Mouse (Mus musculus) E14TG2a.4 (cell line): ENCODE results near the gene Sv2b.
"Not testable (repeated sequence)": the region's sequence is repeated elsewhere in the genome, so short reads cannot be mapped to it uniquely, and the experiment has no call there.

ENCODE experiments used
- H3K27me3 ChIP-seq: 2 replicates; pipeline ENCODE4 v1.6.1; 2014; ENCODE audit warnings: low read length, control low read depth; ENCODE audit not compliant: insufficient read depth
- H3K36me3 ChIP-seq: 2 replicates; pipeline ENCODE4 v1.6.1; 2014; ENCODE audit warnings: low read length, control low read depth; ENCODE audit not compliant: insufficient read depth
- H3K4me1 ChIP-seq: replicated peaks from 2 replicates; pipeline ENCODE4 v1.6.1; 2014; ENCODE audit warnings: low read depth, low read length, control low read depth
- H3K4me3 ChIP-seq: replicated peaks from 2 replicates; pipeline ENCODE4 v1.5.1; 2014; ENCODE audit warnings: mild to moderate bottlenecking, low read length
- H3K9me3 ChIP-seq: 2 replicates; pipeline ENCODE4 v1.6.1; 2014; ENCODE audit warnings: low read length, control low read depth
- CTCF ChIP-seq: conservative IDR thresholded peaks from 2 replicates; pipeline ENCODE4 v1.5.1; 2014; ENCODE audit warnings: low read length
- NANOG ChIP-seq: IDR thresholded peaks from 2 replicates; pipeline ENCODE4 v1.6.1; 2014; ENCODE audit warnings: borderline replicate concordance, low read length, mixed read lengths
- POU5F1 ChIP-seq: IDR thresholded peaks from 2 replicates; pipeline ENCODE4 v1.6.1; 2014; ENCODE audit warnings: low read length, borderline replicate concordance

The Sv2b gene

DNA sequence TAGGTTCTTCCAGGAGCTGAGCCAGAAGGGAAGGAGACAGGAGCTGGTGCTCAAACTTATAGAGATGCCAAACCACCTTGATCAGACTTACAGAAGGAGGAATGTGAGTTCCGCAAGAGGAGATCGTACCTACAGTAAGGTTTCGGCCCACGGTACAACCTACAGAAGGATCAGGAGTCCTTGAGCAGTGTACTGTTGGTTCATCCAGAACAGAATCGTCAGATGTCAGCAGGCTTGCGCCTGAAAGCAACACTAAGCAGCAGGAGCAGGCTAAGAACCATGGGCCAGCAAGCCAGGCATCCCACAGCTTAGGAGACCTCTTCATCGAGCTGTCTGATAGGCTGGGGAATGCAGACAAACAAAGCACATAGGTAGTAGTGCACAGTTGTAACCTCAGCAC is 92.9 kb downstream of the Sv2b start:
- Histone ChIP-seq H3K4me1 (no peaks in the 10 kb centered on the region), H3K9me3 (peaks cover 9% of the 10 kb centered on the region), H3K36me3 (no peaks in the 10 kb centered on the region), H3K4me3 (no peak overlapping the region), H3K27me3 (no peaks in the 10 kb centered on the region)
- TF ChIP-seq POU5F1 (no peak), CTCF (no peak), NANOG (no peak)

DNA sequence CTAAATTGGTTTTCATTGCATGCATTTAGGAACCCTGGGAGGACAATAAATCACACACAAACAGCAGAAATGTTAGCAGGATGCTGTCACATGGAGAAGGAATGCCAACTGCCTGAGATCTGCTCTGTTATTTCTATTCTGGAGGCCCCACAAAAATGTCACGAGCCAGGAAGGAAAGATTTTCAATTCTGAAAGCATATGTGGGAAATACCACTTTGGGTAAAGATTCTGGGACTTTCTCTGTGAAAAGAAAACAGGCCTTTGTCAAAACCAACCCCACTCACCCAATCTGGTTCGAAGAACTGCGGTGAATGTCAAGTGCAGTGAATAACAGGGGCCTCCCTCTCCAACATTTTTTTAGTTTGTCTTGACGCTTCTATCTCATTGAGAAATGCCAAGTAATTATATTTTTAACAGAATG is 99.8 kb downstream of the Sv2b start:
- Histone ChIP-seq H3K4me3 (no peak overlapping the region), H3K36me3 (no peaks in the 10 kb centered on the region), H3K27me3 (no peaks in the 10 kb centered on the region), H3K9me3 (no peaks in the 10 kb centered on the region), H3K4me1 (no peaks in the 10 kb centered on the region)
- TF ChIP-seq POU5F1 (no peak), NANOG (no peak), CTCF (no peak)

DNA sequence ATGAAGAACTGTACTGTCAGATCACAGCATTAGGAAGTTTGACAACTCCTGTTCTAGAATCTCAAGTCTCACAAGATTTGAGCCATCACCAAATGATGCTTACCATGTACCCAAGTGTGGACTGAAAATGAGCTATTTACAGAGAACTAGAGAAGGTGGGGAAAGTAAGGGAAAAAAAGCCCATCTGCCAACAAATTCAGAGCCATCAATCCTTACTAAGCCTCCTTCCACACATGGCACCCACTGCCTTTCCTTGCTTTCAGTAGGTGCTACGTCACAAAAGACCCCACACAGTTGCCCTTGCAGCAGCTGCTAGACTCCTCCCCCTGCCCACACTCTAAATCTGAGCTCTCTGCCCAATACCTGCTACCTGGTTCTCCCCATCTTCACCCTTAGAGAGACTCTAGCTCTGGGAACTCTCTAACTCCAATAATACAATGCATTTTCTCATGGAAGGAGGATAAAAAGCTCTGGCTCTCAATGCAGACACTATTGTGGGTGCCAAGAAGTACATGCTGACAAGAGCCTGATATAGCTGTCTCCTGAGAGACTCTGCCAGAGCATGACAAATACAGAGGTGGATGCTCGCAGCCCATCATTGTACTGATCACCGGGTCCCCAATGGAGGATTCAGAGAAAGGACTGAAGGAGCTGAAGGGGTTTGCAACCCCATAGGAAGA is 101.0 kb downstream of the Sv2b start:
- H3K9me3 ChIP-seq: no peaks in the 10 kb centered on the region
- TF ChIP-seq POU5F1 (no peak), NANOG (no peak), CTCF (no peak)
- no peaks in the 10 kb centered on the region for H3K4me1 ChIP-seq
- H3K36me3 ChIP-seq: no peaks in the 10 kb centered on the region
- no peaks in the 10 kb centered on the region for H3K27me3 ChIP-seq
- no peak overlapping the region for H3K4me3 ChIP-seq

GRCm38 (mm10) chr7:75206671-75207070 is 102.4 kb downstream of the Sv2b start:
- Histone ChIP-seq H3K4me3 (no peak overlapping the region), H3K9me3 (no peaks in the 10 kb centered on the region), H3K27me3 (no peaks in the 10 kb centered on the region), H3K36me3 (no peaks in the 10 kb centered on the region), H3K4me1 (no peaks in the 10 kb centered on the region)
- TF ChIP-seq POU5F1 (no peak), CTCF (no peak), NANOG (no peak)

DNA sequence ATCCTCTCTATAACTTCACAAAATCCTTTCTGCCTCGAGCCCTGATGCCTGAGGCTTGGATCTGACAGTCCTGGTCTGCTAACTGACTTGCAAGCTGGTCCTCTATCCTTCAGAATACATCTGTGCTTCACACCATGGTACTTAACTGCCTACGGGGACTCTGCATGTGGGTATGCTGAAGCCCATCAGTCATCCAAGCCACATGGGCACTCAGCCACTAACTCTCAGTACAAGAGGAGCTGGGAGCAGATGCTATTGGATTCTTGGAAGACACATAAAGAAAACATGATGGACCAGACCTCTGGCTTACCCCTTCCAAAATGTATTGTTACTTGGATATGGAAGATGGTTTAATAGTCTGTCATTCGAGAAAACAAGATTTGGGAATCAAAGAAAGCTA is 103.7 kb downstream of the Sv2b start:
- H3K36me3 ChIP-seq: no peaks in the 10 kb centered on the region
- H3K27me3 ChIP-seq: no peaks in the 10 kb centered on the region
- TF ChIP-seq POU5F1 (no peak), CTCF (no peak), NANOG (no peak)
- no peak overlapping the region for H3K4me3 ChIP-seq
- H3K9me3 ChIP-seq: no peaks in the 10 kb centered on the region
- no peaks in the 10 kb centered on the region for H3K4me1 ChIP-seq

DNA sequence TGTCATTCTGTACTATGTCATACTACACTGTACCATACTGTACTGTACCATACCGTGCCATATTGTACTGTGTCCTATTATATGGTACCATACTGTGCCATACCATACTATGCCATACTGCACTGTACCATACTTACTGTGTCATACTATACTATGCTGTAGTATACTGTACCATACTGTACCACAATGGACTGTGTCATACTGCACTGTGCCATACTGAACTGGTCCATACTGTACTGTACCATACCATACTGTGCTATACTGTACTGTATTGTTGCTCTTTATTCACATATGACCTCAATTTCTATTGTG is 114.2 kb downstream of the Sv2b start:
- H3K9me3 ChIP-seq, H3K36me3 ChIP-seq, H3K27me3 ChIP-seq, H3K4me3 ChIP-seq, H3K4me1 ChIP-seq: not testable (repeated sequence)

- Histone ChIP-seq H3K27me3 (no peaks in the 10 kb centered on the region), H3K9me3 (no peaks in the 10 kb centered on the region), H3K4me1 (no peaks in the 10 kb centered on the region), H3K4me3 (no peak overlapping the region), H3K36me3 (no peaks in the 10 kb centered on the region)
- TF ChIP-seq NANOG (no peak), CTCF (no peak), POU5F1 (no peak)
Observed at GRCm38 (mm10) chr7:75194158-75194918, 114.7 kb downstream of the Sv2b start.

DNA sequence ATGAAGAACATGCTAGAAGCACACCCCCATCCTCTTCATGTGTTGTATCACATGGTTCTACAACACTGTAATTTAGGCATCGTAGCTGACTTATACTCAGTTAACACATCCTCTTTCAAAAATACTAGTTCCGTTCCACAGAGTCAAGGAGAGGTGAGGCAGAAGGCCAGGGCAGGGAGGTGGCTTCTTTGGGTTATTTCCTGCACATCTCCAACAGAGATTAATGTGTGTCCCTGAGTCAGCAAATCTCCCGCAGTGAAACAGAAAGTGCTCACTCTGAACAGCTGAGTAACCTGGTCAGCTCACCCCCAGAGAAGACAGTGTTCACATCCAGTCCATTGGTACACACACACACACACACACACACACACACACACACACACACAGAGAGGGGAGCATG is 118.9 kb downstream of the Sv2b start:
- TF ChIP-seq CTCF: no peak
- no peak for TF ChIP-seq POU5F1
- no peak for TF ChIP-seq NANOG
- H3K4me3 ChIP-seq: no peak overlapping the region
- no peaks in the 10 kb centered on the region for H3K27me3 ChIP-seq
- no peaks in the 10 kb centered on the region for H3K9me3 ChIP-seq
- no peaks in the 10 kb centered on the region for H3K36me3 ChIP-seq
- no peaks in the 10 kb centered on the region for H3K4me1 ChIP-seq

DNA sequence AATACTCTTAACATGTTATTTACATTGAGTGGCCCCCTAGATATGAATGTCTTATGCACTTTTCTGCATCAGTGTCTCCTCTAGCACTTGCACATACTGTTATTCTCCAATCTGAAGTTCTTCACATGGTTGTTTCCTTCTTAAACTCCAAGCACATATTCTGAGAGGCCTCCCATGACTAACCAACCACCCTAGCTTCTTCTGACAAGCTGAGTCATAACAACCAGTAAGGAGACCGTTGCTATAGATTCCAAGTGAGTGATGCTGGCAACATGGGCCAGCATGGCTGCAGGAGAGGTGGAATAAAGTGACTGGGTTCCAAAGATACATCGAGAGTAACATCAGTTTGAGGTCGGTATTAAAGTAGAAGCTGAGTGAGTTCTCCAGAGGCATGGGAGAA is 134.0 kb downstream of the Sv2b start:
- no peaks in the 10 kb centered on the region for H3K9me3 ChIP-seq
- no peaks in the 10 kb centered on the region for H3K36me3 ChIP-seq
- no peak overlapping the region for H3K4me3 ChIP-seq
- no peak for TF ChIP-seq POU5F1
- TF ChIP-seq NANOG: no peak
- TF ChIP-seq CTCF: no peak
- no peaks in the 10 kb centered on the region for H3K4me1 ChIP-seq
- H3K27me3 ChIP-seq: no peaks in the 10 kb centered on the region
